Mouse (Mus musculus) megakaryocyte, embryonic 14.5 days (primary cell): Measurements from ENCODE around the gene Thap11. TPM values are rescaled to one million over a fixed set of nuclear protein-coding genes. Genes with fewer than 3 reads are reported as not detected.
"Not testable (repeated sequence)": the region's sequence is repeated elsewhere in the genome, so short reads cannot be mapped to it uniquely, and the experiment has no call there.

ENCODE experiments used
- H3K27me3 ChIP-seq: replicated peaks from 2 replicates; pipeline ENCODE3; 2012; ENCODE audit warnings: inconsistent platforms
- H3K36me3 ChIP-seq: replicated peaks from 2 replicates; pipeline ENCODE3; 2012; ENCODE audit warnings: low read length, inconsistent platforms, mixed read lengths
- H3K4me1 ChIP-seq: 2 replicates; pipeline ENCODE4 v1.6.1; 2012; ENCODE audit warnings: inconsistent platforms
- H3K4me3 ChIP-seq: replicated peaks from 2 replicates; pipeline ENCODE3; 2012; ENCODE audit warnings: moderate library complexity, mild to moderate bottlenecking, inconsistent platforms
- H3K9me3 ChIP-seq: 2 replicates; pipeline ENCODE4 v1.6.1; 2012; ENCODE audit warnings: inconsistent platforms
- FLI1 ChIP-seq: IDR thresholded peaks from 2 replicates; pipeline ENCODE4 v1.6.1; 2012; ENCODE audit warnings: low read length, inconsistent platforms, mixed read lengths
- GATA1 ChIP-seq: IDR thresholded peaks from 3 replicates; pipeline ENCODE4 v1.6.1; 2012; ENCODE audit warnings: mixed read lengths, low read length, inconsistent platforms, borderline replicate concordance
- polyA plus RNA-seq: library from polyadenylated mRNA; stranded (reverse); fragments of >175 nt; gene quantifications from 2 replicates; pipeline ENCODE4 v1.2.3, GENCODE M21; 2012; ENCODE audit warnings: low replicate concordance; ENCODE audit not compliant: insufficient read depth

Thap11 gene
- polyA plus RNA-seq, 1 experiment = 12.4 TPM

DNA sequence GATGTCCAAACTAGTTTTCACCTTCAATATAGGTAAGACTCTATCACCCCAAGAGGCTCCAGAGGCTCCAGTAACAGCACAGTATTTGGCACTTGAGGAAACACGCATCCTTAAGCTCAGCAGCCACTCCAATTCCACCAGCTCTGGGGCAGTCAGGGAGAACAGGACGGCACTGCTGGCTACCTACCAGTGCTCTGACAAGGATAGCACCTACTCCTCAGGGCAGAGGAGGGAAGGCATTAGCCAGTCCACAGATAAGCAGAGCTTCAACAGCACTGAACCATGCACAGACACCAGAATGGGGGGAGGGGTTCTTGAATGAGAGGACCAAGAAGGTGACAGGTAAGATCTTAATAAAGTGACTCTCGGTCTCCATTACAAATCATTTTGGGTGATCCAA lies 35.3 kb upstream of the Thap11 start:
- Histone ChIP-seq H3K4me3 (peak overlapping the region; percentile 40), H3K9me3 (no peaks in the 10 kb centered on the region), H3K36me3 (peaks cover 83% of the 10 kb centered on the region), H3K4me1 (peaks cover 87% of the 10 kb centered on the region), H3K27me3 (no peaks in the 10 kb centered on the region)
- TF ChIP-seq GATA1 (no peak), FLI1 (no peak)

GRCm38 (mm10) chr8:105820925-105821324 lies 34.0 kb upstream of the Thap11 start:
- TF ChIP-seq GATA1 (no peak; the same call in 2 of the 3 replicates), FLI1 (no peak)
- peak overlapping the region; percentile 83 for H3K4me3 ChIP-seq
- no peaks in the 10 kb centered on the region for H3K27me3 ChIP-seq
- H3K4me1 ChIP-seq = peaks cover 90% of the 10 kb centered on the region
- no peaks in the 10 kb centered on the region for H3K9me3 ChIP-seq
- H3K36me3 ChIP-seq = peaks cover 85% of the 10 kb centered on the region

DNA sequence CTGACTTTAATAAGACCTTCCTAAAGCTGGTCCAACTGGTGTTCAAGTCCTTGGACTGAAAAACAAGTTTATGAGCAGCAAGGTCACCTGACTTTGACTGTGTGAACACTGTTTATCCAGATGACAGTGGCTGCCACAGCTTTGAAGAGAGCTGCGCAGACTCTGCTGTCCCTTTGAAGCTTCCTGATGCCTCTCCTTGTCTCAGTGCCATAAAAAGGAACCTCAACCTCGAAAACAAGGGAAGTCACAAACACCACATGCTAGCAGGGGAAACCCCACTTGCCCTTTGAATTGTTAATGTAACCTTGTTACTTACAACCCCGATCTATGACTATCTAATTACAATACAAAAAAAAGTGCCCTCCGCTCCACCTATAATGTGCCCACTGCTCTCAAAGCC lies 29.4 kb upstream of the Thap11 start:
- Histone ChIP-seq H3K36me3 (peaks cover 48% of the 10 kb centered on the region), H3K27me3 (no peaks in the 10 kb centered on the region), H3K9me3 (no peaks in the 10 kb centered on the region), H3K4me1 (peaks cover 65% of the 10 kb centered on the region), H3K4me3 (peak overlapping the region; percentile 96)
- TF ChIP-seq GATA1 (no peak), FLI1 (no peak)

DNA sequence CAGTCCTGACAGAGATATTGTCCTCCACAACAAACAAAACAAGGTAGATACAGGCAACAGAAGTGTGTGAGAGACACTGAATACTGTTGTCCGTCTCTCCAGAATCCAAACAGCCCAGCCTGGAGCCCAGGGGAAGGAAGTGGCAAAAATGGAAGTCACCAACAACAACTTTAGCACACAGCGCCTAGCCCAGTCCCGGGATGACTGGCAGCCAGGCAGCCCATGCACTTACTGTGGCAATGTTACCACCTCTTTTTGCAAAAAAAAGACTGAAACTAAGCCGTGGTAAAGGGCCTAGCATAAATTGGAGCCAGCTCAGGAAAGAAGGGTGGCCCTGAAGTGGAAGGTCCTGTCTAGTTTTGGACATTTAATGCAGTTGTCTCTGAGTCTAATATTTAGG lies 28.6 kb upstream of the Thap11 start:
- Histone ChIP-seq H3K4me1 (peaks cover 56% of the 10 kb centered on the region), H3K4me3 (peak overlapping the region; percentile 96), H3K36me3 (peaks cover 40% of the 10 kb centered on the region), H3K27me3 (no peaks in the 10 kb centered on the region), H3K9me3 (no peaks in the 10 kb centered on the region)
- TF ChIP-seq FLI1 (no peak), GATA1 (no peak)

- H3K4me1 ChIP-seq = peaks cover 48% of the 10 kb centered on the region
- H3K9me3 ChIP-seq = no peaks in the 10 kb centered on the region
- no peaks in the 10 kb centered on the region for H3K27me3 ChIP-seq
- TF ChIP-seq GATA1 (no peak), FLI1 (no peak)
- H3K4me3 ChIP-seq = peak within 1 kb of the TSS; percentile 96
- H3K36me3 ChIP-seq = peaks cover 32% of the 10 kb centered on the region
These were observed 27.8 kb upstream of the Thap11 start, which contains the start of the genes Ranbp10 and Tsnaxip1 for GRCm38 (mm10) chr8:105826861-105827848. Gene Ranbp10, minus strand, starts transcription at chr8:105827350. Gene Tsnaxip1, plus strand, starts transcription at chr8:105827731.

- H3K27me3 ChIP-seq, H3K4me3 ChIP-seq, H3K36me3 ChIP-seq, H3K9me3 ChIP-seq: not testable (repeated sequence)
- H3K4me1 ChIP-seq = peaks cover 25% of the 10 kb centered on the region
These were observed 21.2 kb upstream of the Thap11 start for GRCm38 (mm10) chr8:105833740-105834139.

- H3K27me3 ChIP-seq = peaks cover 2% of the 10 kb centered on the region
- no peaks in the 10 kb centered on the region for H3K36me3 ChIP-seq
- H3K9me3 ChIP-seq = no peaks in the 10 kb centered on the region
- peak overlapping the region; percentile 79 for H3K4me3 ChIP-seq
- peaks cover 31% of the 10 kb centered on the region for H3K4me1 ChIP-seq
- TF ChIP-seq FLI1 (no peak), GATA1 (no peak)
These were observed 19.6 kb upstream of the Thap11 start for GRCm38 (mm10) chr8:105835318-105835717.

DNA sequence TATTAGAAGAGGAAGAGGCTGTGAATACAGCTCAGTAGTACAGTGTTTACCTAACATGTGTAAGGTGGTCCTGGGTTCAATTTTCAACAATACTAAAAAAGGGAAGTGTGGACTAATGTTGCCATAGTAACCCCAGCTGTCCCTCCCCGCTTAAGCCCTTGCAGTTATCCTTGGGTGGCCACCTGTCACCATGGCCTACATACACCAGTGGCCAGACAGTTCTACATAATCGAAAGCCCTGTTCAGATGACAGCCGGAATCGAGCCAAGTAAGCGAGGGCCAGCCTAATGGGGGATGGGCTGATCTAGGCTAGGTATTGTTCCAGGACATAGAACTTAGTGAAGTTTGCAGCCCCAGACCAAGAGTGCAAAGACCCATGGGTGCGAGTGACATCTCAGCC lies 17.9 kb upstream of the Thap11 start:
- no peak overlapping the region for H3K4me3 ChIP-seq
- H3K9me3 ChIP-seq = peaks cover 8% of the 10 kb centered on the region
- TF ChIP-seq GATA1 = no peak
- TF ChIP-seq FLI1 = no peak
- peaks cover 13% of the 10 kb centered on the region for H3K36me3 ChIP-seq
- H3K4me1 ChIP-seq = peaks cover 31% of the 10 kb centered on the region
- H3K27me3 ChIP-seq = peaks cover 2% of the 10 kb centered on the region

DNA sequence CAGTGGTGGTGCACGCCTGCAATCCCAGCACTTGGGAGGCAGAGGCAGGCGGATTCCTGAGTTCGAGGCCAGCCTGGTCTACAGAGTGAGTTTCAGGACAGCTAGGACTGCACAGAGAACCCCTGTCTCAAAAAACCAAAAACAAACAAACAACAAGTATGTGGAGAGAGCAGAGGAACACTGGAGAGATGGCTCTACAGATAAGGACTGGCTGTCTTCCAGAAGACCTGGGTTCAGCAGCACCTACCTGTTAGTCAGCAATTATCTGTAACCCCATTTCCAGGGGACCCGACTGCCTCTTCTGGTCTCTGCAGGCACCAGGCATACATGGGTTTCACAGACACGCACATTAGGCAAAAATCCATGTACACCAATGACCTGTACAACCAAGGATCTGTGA lies 15.7 kb upstream of the Thap11 start:
- Histone ChIP-seq H3K4me1 (peaks cover 31% of the 10 kb centered on the region), H3K36me3 (peaks cover 27% of the 10 kb centered on the region), H3K9me3 (peaks cover 8% of the 10 kb centered on the region), H3K4me3 (no peak overlapping the region), H3K27me3 (no peaks in the 10 kb centered on the region)
- TF ChIP-seq FLI1 (no peak), GATA1 (no peak)

- TF ChIP-seq GATA1 (no peak), FLI1 (no peak)
- Histone ChIP-seq H3K36me3 (peaks cover 72% of the 10 kb centered on the region), H3K4me3 (peak overlapping the region; percentile 75), H3K27me3 (no peaks in the 10 kb centered on the region), H3K9me3 (no peaks in the 10 kb centered on the region), H3K4me1 (peaks cover 48% of the 10 kb centered on the region)
These were observed 8.3 kb upstream of the Thap11 start for GRCm38 (mm10) chr8:105846678-105847077.

DNA sequence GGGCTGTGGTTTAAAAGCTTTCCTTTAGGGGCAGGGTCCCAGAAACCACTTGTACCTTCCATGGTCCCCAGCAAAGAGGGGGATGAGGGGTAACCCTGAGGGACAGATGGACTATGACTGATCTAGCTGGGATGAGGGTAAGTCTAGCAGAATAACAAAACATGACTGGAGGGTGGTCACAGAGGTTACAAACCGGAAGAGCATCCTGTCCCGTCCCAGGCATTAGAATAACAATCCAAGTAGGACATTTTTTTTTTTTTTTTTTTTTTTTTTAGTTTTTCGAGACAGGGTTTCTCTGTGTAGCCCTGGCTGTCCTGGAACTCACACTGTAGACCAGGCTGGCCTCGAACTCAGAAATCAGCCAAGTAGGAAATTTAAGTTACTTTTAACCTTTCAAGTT lies 4.9 kb upstream of the Thap11 start:
- no peaks in the 10 kb centered on the region for H3K27me3 ChIP-seq
- H3K9me3 ChIP-seq = no peaks in the 10 kb centered on the region
- H3K4me1 ChIP-seq = peaks cover 57% of the 10 kb centered on the region
- TF ChIP-seq FLI1 = no peak
- no peak for TF ChIP-seq GATA1
- peaks cover 47% of the 10 kb centered on the region for H3K36me3 ChIP-seq
- no peak overlapping the region for H3K4me3 ChIP-seq
